Mouse (Mus musculus) sigmoid colon, adult 10 weeks (tissue): Measurements from ENCODE around the gene Exd1. TPM values are rescaled to one million over a fixed set of nuclear protein-coding genes. Genes with fewer than 3 reads are reported as not detected.

Experiments used
- polyA plus RNA-seq: library from polyadenylated mRNA; stranded (reverse); fragments of 350-450 nt; fragmentation: Illumina TruSeq; extraction: RNeasy Lipid Tissue Mini Kit (QIAGEN cat#74804); gene quantifications from one replicate; pipeline ENCODE4 v1.2.3, GENCODE M21; 2014; ENCODE audit warnings: low read depth, low replicate concordance

Gene Exd1
- polyA plus RNA-seq, result 0.91 TPM

DNA sequence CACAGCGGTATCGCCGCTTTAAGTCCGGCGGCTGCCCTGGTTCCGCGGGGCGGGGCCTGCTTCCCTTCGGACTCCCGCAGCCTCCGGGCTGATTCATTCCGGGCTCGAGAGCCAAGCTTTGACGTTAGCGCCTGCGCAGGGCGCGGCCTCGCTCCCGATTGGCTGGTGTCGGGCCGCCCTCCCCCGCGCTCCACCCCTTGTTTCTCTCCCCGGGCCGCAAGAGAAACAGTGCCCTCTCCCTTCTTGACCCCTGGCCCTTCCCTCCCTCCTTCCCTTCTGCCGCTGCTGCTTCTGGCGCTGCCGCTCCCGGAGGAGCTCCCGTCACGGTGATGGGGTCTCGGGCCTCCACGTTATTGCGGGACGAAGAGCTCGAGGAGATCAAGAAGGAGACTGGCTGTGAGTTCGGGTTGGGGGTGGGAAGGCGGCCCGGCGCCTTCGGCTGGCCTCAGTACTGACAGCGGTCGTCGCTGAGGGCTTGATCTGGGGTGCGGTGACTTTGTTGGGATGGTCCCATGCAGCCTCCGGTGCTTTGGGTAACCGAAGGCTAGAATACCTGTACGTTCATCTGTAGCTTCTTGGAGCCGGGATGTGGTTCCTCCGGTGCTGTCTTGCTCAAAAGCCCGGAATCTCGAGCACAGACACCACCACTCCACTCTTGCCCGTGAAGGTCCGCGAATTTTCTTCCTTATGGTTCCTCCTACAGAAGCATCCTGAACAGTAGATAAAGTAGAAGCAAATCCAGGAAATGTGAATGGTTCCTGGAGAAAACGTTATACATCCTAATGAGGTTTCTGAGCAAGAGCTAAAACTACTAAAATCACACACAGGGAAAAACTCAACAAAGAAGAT, at the start of gene Exd1, which contains the start of gene Chp1:
Gene Exd1 (minus strand): TSS at position 106 of the 849 bp plus-strand sequence.
Gene Chp1 (plus strand): TSS at position 176 of the 849 bp plus-strand sequence.

DNA sequence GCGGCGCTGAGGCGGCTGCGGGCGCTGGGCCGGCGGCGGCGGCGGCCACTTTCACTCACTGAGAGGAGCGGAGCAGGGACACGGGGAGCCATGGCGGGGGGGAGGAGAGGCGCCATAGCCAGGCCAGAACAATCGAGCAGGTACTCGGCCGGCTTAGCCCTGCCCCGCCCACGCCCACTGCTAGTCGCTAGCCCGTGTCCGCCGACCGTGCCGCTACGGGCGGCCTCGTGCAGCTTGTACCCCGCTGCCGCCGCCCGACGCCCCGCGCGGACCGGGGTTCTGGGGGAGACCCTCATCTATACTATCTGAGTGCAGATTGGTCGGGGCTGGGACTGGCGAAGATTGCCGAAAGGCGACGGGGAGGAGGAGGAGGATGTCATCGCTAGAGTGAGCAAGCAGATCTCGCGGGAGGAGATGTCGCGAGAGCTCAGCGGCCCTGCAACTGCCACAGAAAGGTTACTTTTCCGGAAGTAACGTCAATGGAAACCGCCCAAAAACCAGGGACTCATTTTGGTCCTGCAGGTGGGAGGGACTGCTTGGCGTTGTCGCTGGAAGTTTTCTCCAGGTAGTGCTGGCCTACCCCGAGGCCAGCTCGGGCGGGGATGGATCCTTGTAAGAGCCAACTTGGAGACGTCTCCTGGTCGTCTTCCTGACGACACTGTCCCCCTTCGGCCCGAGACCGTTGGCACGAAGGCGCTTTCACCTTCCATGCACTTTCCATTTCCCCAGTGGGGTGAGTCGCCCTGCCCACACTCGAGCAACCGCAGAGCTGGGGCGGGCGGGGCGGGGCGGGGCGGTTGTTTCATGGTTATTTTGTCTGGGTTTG, 69.6 kb downstream of the Exd1 start, which contains the start of gene Ino80:
Gene Ino80 (minus strand): TSS at position 117 of the 826 bp plus-strand sequence.

Other genes with a start within 250 kb of the Exd1 start
- gene Dll4, start 221.8 kb downstream of the Exd1 start, polyA plus RNA-seq, result 0.76 TPM
- 0.54 TPM for gene Chac1, start 196.4 kb downstream of the Exd1 start, polyA plus RNA-seq
- gene Ino80, start 69.9 kb downstream of the Exd1 start, polyA plus RNA-seq, result 26.8 TPM
- 644 TPM for gene Chp1, start 70 bp upstream of the Exd1 start, polyA plus RNA-seq
- gene Nusap1, start 70.7 kb upstream of the Exd1 start, polyA plus RNA-seq, result 26.7 TPM
- 9.4 TPM for gene Oip5, start 70.8 kb upstream of the Exd1 start, polyA plus RNA-seq
- 53.8 TPM for gene Ndufaf1, start 115.2 kb upstream of the Exd1 start, polyA plus RNA-seq
- gene Rtf1, start 127.4 kb upstream of the Exd1 start, polyA plus RNA-seq, result 31.3 TPM
- gene Itpka, start 194.7 kb upstream of the Exd1 start, polyA plus RNA-seq, result 0.22 TPM
- not detected for gene Ltk, start 212.8 kb upstream of the Exd1 start, polyA plus RNA-seq
- gene Rpap1, start 239.9 kb upstream of the Exd1 start, polyA plus RNA-seq, result 1.3 TPM